Mouse (Mus musculus) MEL (cell line): ENCODE measurements around the gene Abat. TPM values are rescaled to one million over a fixed set of nuclear protein-coding genes. Genes with fewer than 3 reads are reported as not detected.

Source experiments
- DNase-seq: peaks from one replicate; pipeline ENCODE4 v3.0.0; 2011; ENCODE audit warnings: low read depth, low spot score
- H3K27ac ChIP-seq: 2 replicates; pipeline ENCODE4 v1.5.1; 2012; ENCODE audit warnings: low read depth, mild to moderate bottlenecking, control low read depth, low read length, moderate library complexity; ENCODE audit not compliant: control insufficient read depth
- H3K27me3 ChIP-seq, 2 experiments: fragments of 150-350 bp in 1 of 2; sonication (generic) in 1 of 2; 2 replicates each; pipeline ENCODE4 v1.6.1; 2012; ENCODE audit warnings: low read length in 2 of 2, mild to moderate bottlenecking in 2 of 2, improper control_type of control experiment in 1 of 2, moderate library complexity in 1 of 2; ENCODE audit not compliant: insufficient read depth in 2 of 2, control insufficient read depth in 1 of 2
- H3K36me3 ChIP-seq, 2 experiments: 2 replicates each; pipeline ENCODE4 v1.6.1; 2012 to 2014; ENCODE audit warnings: low read length in 2 of 2, improper control_type of control experiment in 1 of 2, inconsistent platforms in 1 of 2, mild to moderate bottlenecking in 1 of 2; ENCODE audit not compliant: insufficient read depth in 2 of 2, control insufficient read depth in 1 of 2
- H3K4me1 ChIP-seq, 2 experiments: fragments of 150-350 bp in 1 of 2; sonication (generic) in 1 of 2; 2 replicates each; pipeline ENCODE4 v1.6.1; 2012; ENCODE audit warnings: low read length in 2 of 2, improper control_type of control experiment in 1 of 2, mild to moderate bottlenecking in 1 of 2; ENCODE audit not compliant: insufficient read depth in 2 of 2, control insufficient read depth in 1 of 2
- H3K4me3 ChIP-seq, 2 experiments: fragments of 150-350 bp in 1 of 2; sonication (generic) in 1 of 2; 2 replicates each; pipeline ENCODE4 v1.5.1; 2012; ENCODE audit warnings: low read depth in 2 of 2, low read length in 2 of 2, mild to moderate bottlenecking in 2 of 2, moderate library complexity in 2 of 2, control low read depth in 1 of 2, improper control_type of control experiment in 1 of 2; ENCODE audit not compliant: control insufficient read depth in 1 of 2, insufficient read depth in 1 of 2
- H3K79me2 ChIP-seq: 2 replicates; pipeline ENCODE4 v1.6.1; 2012; ENCODE audit warnings: mild to moderate bottlenecking, low read length, moderate library complexity; ENCODE audit not compliant: control insufficient read depth, poor library complexity, insufficient read depth
- H3K9ac ChIP-seq: 2 replicates; pipeline ENCODE4 v1.6.1; 2012; ENCODE audit warnings: low read depth, mild to moderate bottlenecking, control low read depth, low read length, moderate library complexity; ENCODE audit not compliant: control insufficient read depth, poor library complexity, severe bottlenecking
- H3K9me3 ChIP-seq: fragments of 150-350 bp; sonication (generic); replicated peaks from 2 replicates; pipeline ENCODE4 v1.6.1; 2012; ENCODE audit warnings: mild to moderate bottlenecking, low read length, improper control_type of control experiment, moderate library complexity; ENCODE audit not compliant: insufficient read depth
- CHD2 ChIP-seq: IDR thresholded peaks from 2 replicates; pipeline ENCODE4 v1.6.1; 2011; ENCODE audit warnings: low read length, improper control_type of control experiment
- E2F4 ChIP-seq: IDR thresholded peaks from 2 replicates; pipeline ENCODE4 v1.6.1; 2011; ENCODE audit warnings: low read depth, low read length, improper control_type of control experiment, borderline replicate concordance
- ETS1 ChIP-seq: IDR thresholded peaks from 2 replicates; pipeline ENCODE4 v1.6.1; 2012; ENCODE audit warnings: low read depth, mild to moderate bottlenecking, inconsistent platforms, low read length, improper control_type of control experiment, moderate library complexity
- GABPA ChIP-seq: IDR thresholded peaks from 2 replicates; pipeline ENCODE4 v1.6.1; 2012; ENCODE audit warnings: low read depth, mild to moderate bottlenecking, inconsistent platforms, low read length, improper control_type of control experiment, moderate library complexity
- HCFC1 ChIP-seq: IDR thresholded peaks from 2 replicates; pipeline ENCODE4 v1.6.1; 2012; ENCODE audit warnings: low read depth, mild to moderate bottlenecking, inconsistent platforms, low read length, improper control_type of control experiment, moderate library complexity
- MAX ChIP-seq: IDR thresholded peaks from 2 replicates; pipeline ENCODE4 v1.6.1; 2011; ENCODE audit warnings: low read length, improper control_type of control experiment
- MAZ ChIP-seq: IDR thresholded peaks from 2 replicates; pipeline ENCODE4 v1.6.1; 2012; ENCODE audit warnings: low read depth, mild to moderate bottlenecking, inconsistent platforms, low read length, improper control_type of control experiment
- MEF2A ChIP-seq: IDR thresholded peaks from 2 replicates; pipeline ENCODE4 v1.6.1; 2014; ENCODE audit warnings: low read depth, mild to moderate bottlenecking, inconsistent platforms, low read length, improper control_type of control experiment; ENCODE audit not compliant: poor library complexity, insufficient replicate concordance, severe bottlenecking; ENCODE audit errors: extremely low read depth
- MXI1 ChIP-seq: IDR thresholded peaks from 2 replicates; pipeline ENCODE4 v1.6.1; 2011; ENCODE audit warnings: mild to moderate bottlenecking, low read depth, low read length, improper control_type of control experiment
- MYB ChIP-seq: IDR thresholded peaks from 2 replicates; pipeline ENCODE4 v1.6.1; 2011; ENCODE audit warnings: mild to moderate bottlenecking, low read depth, low read length, improper control_type of control experiment
- MYC ChIP-seq: IDR thresholded peaks from 2 replicates; pipeline ENCODE4 v1.6.1; 2011; ENCODE audit warnings: low read depth, mild to moderate bottlenecking, low read length, improper control_type of control experiment, moderate library complexity
- POLR2A ChIP-seq, 2 experiments: IDR thresholded peaks; 2 replicates each; pipeline ENCODE4 v1.6.1; 2011 to 2012; ENCODE audit warnings: low read length in 2 of 2, mild to moderate bottlenecking in 2 of 2, control low read depth in 1 of 2, improper control_type of control experiment in 1 of 2, low read depth in 1 of 2, moderate library complexity in 1 of 2; ENCODE audit not compliant: control insufficient read depth in 1 of 2, insufficient read depth in 1 of 2, poor library complexity in 1 of 2
- POLR2AphosphoS5 ChIP-seq: IDR thresholded peaks from 2 replicates; pipeline ENCODE4 v1.6.1; 2012; ENCODE audit warnings: low read depth, borderline replicate concordance, mild to moderate bottlenecking, inconsistent platforms, low read length, moderate library complexity, mixed read lengths
- RAD21 ChIP-seq: IDR thresholded peaks from 2 replicates; pipeline ENCODE4 v1.6.1; 2011; ENCODE audit warnings: mild to moderate bottlenecking, low read depth, low read length, improper control_type of control experiment
- RCOR1 ChIP-seq: IDR thresholded peaks from 2 replicates; pipeline ENCODE4 v1.6.1; 2012; ENCODE audit warnings: low read depth, mild to moderate bottlenecking, inconsistent platforms, low read length, improper control_type of control experiment
- TAL1 ChIP-seq: IDR thresholded peaks from 2 replicates; pipeline ENCODE4 v1.6.1; 2012; ENCODE audit warnings: mild to moderate bottlenecking, inconsistent platforms, low read length, moderate library complexity, mixed read lengths
- TBP ChIP-seq: IDR thresholded peaks from 2 replicates; pipeline ENCODE4 v1.8.0; 2011; ENCODE audit warnings: low read depth, low read length, improper control_type of control experiment
- TCF12 ChIP-seq: IDR thresholded peaks from 2 replicates; pipeline ENCODE4 v1.6.1; 2014; ENCODE audit warnings: low read depth, mild to moderate bottlenecking, inconsistent platforms, low read length, improper control_type of control experiment, moderate library complexity
- UBTF ChIP-seq: IDR thresholded peaks from 2 replicates; pipeline ENCODE4 v1.6.1; 2012; ENCODE audit warnings: low read depth, mild to moderate bottlenecking, inconsistent platforms, low read length, improper control_type of control experiment, moderate library complexity, borderline replicate concordance; ENCODE audit not compliant: insufficient read depth
- USF1 ChIP-seq: IDR thresholded peaks from 2 replicates; pipeline ENCODE4 v1.6.1; 2014; ENCODE audit warnings: low read depth, mild to moderate bottlenecking, inconsistent platforms, low read length, improper control_type of control experiment, moderate library complexity
- USF2 ChIP-seq, 2 experiments: IDR thresholded peaks; 2 replicates each; pipeline ENCODE4 v1.6.1; 2011 to 2012; ENCODE audit warnings: improper control_type of control experiment in 2 of 2, low read length in 2 of 2, borderline replicate concordance in 1 of 2, inconsistent platforms in 1 of 2, low read depth in 1 of 2, mild to moderate bottlenecking in 1 of 2; ENCODE audit not compliant: insufficient read depth in 1 of 2
- ZC3H11A ChIP-seq: IDR thresholded peaks from 2 replicates; pipeline ENCODE4 v1.6.1; 2012; ENCODE audit warnings: low read depth, mild to moderate bottlenecking, inconsistent platforms, low read length, improper control_type of control experiment
- ZKSCAN1 ChIP-seq: IDR thresholded peaks from 2 replicates; pipeline ENCODE4 v1.6.1; 2012; ENCODE audit warnings: low read depth, mild to moderate bottlenecking, inconsistent platforms, low read length, improper control_type of control experiment, moderate library complexity
- ZMIZ1 ChIP-seq: IDR thresholded peaks from 2 replicates; pipeline ENCODE4 v1.6.1; 2012; ENCODE audit warnings: low read depth, mild to moderate bottlenecking, inconsistent platforms, low read length, improper control_type of control experiment, moderate library complexity
- polyA plus RNA-seq, 2 experiments: library from polyadenylated mRNA; stranded (reverse) in 1 of 2; unstranded in 1 of 2; fragments of >175 nt in 1 of 2; fragments of >200 nt in 1 of 2; gene quantifications; 2 replicates each; pipeline versions ENCODE4 v1.2.1 to v1.2.4; 2012; ENCODE audit warnings: low replicate concordance in 2 of 2, low read depth in 1 of 2; ENCODE audit not compliant: insufficient read length in 2 of 2, insufficient read depth in 1 of 2, missing spikeins in 1 of 2
- total RNA-seq: library from RNA; depleted of rRNA; stranded (reverse); fragments of 300-350 nt; gene quantifications from 2 replicates; pipeline ENCODE4 v1.2.3, GENCODE M21; 2012

Gene Abat
- total and polyA plus RNA-seq, 3 experiments, result 0.27 to 0.77 TPM; not detected in 1

GRCm38 (mm10) chr16:8645546-8645945 lies 132.3 kb downstream of the Abat start:
- Histone ChIP-seq H3K36me3 (peaks cover 7 to 9% of the 10 kb centered on the region in 2 experiments; a peak in 3 of 4 replicates), H3K79me2 (peaks cover 1% of the 10 kb centered on the region)
- TF ChIP-seq E2F4 (no peak), TAL1 (no peak), ZKSCAN1 (no peak), MEF2A (no peak), MAX (no peak), MYB (no peak), RAD21 (no peak), RCOR1 (no peak), POLR2A (IDR thresholded peaks at IDR 0.05; ENCODE audit: control insufficient read depth in 1 of 2, insufficient read depth in 1 of 2, low read depth in 1 of 2, low read length in 2 of 2, poor library complexity in 1 of 2) (no peak), CHD2 (no peak), TCF12 (no peak), ZMIZ1 (no peak), TBP (no peak), MXI1 (no peak), USF2 (IDR thresholded peaks at IDR 0.05; ENCODE audit: borderline replicate concordance in 1 of 2, insufficient read depth in 1 of 2, low read depth in 1 of 2, low read length in 2 of 2) (no peak), MAZ (no peak), GABPA (no peak), MYC (no peak), ZC3H11A (no peak), POLR2AphosphoS5 (no peak)

GRCm38 (mm10) chr16:8650007-8650406 lies 136.8 kb downstream of the Abat start:
- Histone ChIP-seq H3K9me3 (no peaks in the 10 kb centered on the region), H3K36me3 (peaks cover 0 to 5% of the 10 kb centered on the region in 2 experiments; a peak in 1 of 4 replicates), H3K79me2 (no peaks in the 10 kb centered on the region)
- no peak for TF ChIP-seq HCFC1
- no peak for TF ChIP-seq USF1
- no peak for TF ChIP-seq ETS1
- no peak for TF ChIP-seq MYC
- no peak for TF ChIP-seq MEF2A
- TF ChIP-seq UBTF, result no peak
- TF ChIP-seq, all 39 proteins: peak for 0
- Histone ChIP-seq H3K4me1 (no peaks in the 10 kb centered on the region), H3K4me3 (no peak overlapping the region), H3K27me3 (no peaks in the 10 kb centered on the region), H3K9ac (no peak overlapping the region), H3K27ac (no peak overlapping the region)
- DNase-seq, result no peak

More at GRCm38 (mm10) chr16:8645546-8645945, 132.3 kb downstream of the Abat start:
- Histone ChIP-seq H3K27ac (no peak overlapping the region), H3K9ac (no peak overlapping the region), H3K4me1 (no peaks in the 10 kb centered on the region; a peak in 1 of 4 replicates), H3K27me3 (no peaks in the 10 kb centered on the region), H3K9me3 (no peaks in the 10 kb centered on the region), H3K4me3 (no peak overlapping the region)
- no peak for DNase-seq
